Mouse (Mus musculus) ovary, adult 2 months (tissue): Measurements from ENCODE around the gene Capza1. TPM values are rescaled to one million over a fixed set of nuclear protein-coding genes. Genes with fewer than 3 reads are reported as not detected.

Experiments used
- polyA plus RNA-seq: library from polyadenylated mRNA; depleted of rRNA; stranded (reverse); fragments of >200 nt; gene quantifications from 2 replicates; pipeline ENCODE4 v1.2.3, GENCODE M21; 2012; rRNA removed

The Capza1 gene
- polyA plus RNA-seq, result 11.1 and 14.4 TPM in 2 replicates

GRCm38 (mm10) chr3:104863786-104864650 is at the start of gene Capza1, which contains the start of gene St7l:
Gene Capza1 (minus strand): TSS chr3:104864505.
Gene St7l (plus strand): TSS chr3:104864005.

GRCm38 (mm10) chr3:104817991-104818748 is 46.1 kb downstream of the Capza1 start, which contains the start of gene Mov10:
Gene Mov10 (minus strand): TSS chr3:104818563.

GRCm38 (mm10) chr3:104788075-104788474 is 76.2 kb downstream of the Capza1 start, which contains the start of gene Rhoc:
Gene Rhoc (plus strand): TSS chr3:104788375.

GRCm38 (mm10) chr3:104781471-104781903 is 82.8 kb downstream of the Capza1 start, which contains the start of gene Fam19a3:
Gene Fam19a3 (minus strand): TSS chr3:104781840.

GRCm38 (mm10) chr3:104780561-104781420 is 83.5 kb downstream of the Capza1 start, which contains the start of gene Ppm1j:
Gene Ppm1j (plus strand): TSS chr3:104781056.

Other genes starting within 250 kb of the Capza1 start
- gene Slc16a1, start 225.8 kb downstream of the Capza1 start, polyA plus RNA-seq, result 20.3 and 30.8 TPM in 2 replicates
- gene Ppm1j, start 83.4 kb downstream of the Capza1 start, polyA plus RNA-seq, result 6.4 and 7.1 TPM in 2 replicates
- gene Fam19a3, start 82.7 kb downstream of the Capza1 start, polyA plus RNA-seq, result 0.19 and 0.22 TPM in 2 replicates
- gene Rhoc, start 76.1 kb downstream of the Capza1 start, polyA plus RNA-seq, result 119 and 139 TPM in 2 replicates
- 29.3 and 37.5 TPM in 2 replicates for gene Mov10, start 45.9 kb downstream of the Capza1 start, polyA plus RNA-seq
- gene St7l, start 500 bp downstream of the Capza1 start, polyA plus RNA-seq, result 4.7 and 5.4 TPM in 2 replicates
- 23.3 and 30.6 TPM in 2 replicates for gene Wnt2b, start 97.4 kb upstream of the Capza1 start, polyA plus RNA-seq
- gene Cttnbp2nl, start 188.6 kb upstream of the Capza1 start, polyA plus RNA-seq, result 3.8 and 4.4 TPM in 2 replicates
- gene 4930564D02Rik, start 202.3 kb upstream of the Capza1 start, polyA plus RNA-seq, result not detected in 2 replicates